Comparison of ENCODE assay signal across 7 mouse cellular contexts in genomic region chr12:80945334-80945995, GRCm38 (mm10). TPM values are rescaled to one million over a fixed set of nuclear protein-coding genes. Genes with fewer than 3 reads are reported as not detected.
DNase-seq lines count a peak whose midpoint lies in the region; ATAC-seq lines count a peak whose summit lies in the region.

TSS of gene Srsf5 (plus strand) at chr12:80945504.

- H3K4me3 ChIP-seq in intestine, embryonic 16.5 days (ENCODE audit: low read length): peak within 1 kb of the TSS; percentile 92
- H3K4me3 ChIP-seq in midbrain, embryonic 11.5 days (ENCODE audit: low read depth, low read length): peak within 1 kb of the TSS; percentile 99

- peak within 1 kb of the TSS; percentile 61 for H3K4me2 ChIP-seq in intestine, embryonic 16.5 days (ENCODE audit: low read depth, low read length)
- peak within 1 kb of the TSS; percentile 69 for H3K4me2 ChIP-seq in midbrain, embryonic 11.5 days

- H3K4me1 ChIP-seq in intestine, embryonic 16.5 days (ENCODE audit: control insufficient read depth, insufficient read depth, low read length): peaks cover 9% of the 10 kb centered on the region
- H3K4me1 ChIP-seq in midbrain, embryonic 11.5 days (ENCODE audit: control insufficient read depth, insufficient read depth, low read length): peaks cover 4% of the 10 kb centered on the region; the same call in 1 of the 2 replicates

- DNase-seq in adrenal gland, adult 8-10 months: peak; percentile 96
- DNase-seq in embryo, embryonic 9.5 days (ENCODE audit: extremely low spot score): peak; percentile 98
- DNase-seq in gastrocnemius, postnatal 4 days (ENCODE audit: low spot score in 2 of 2): peak; percentile 96 to 97
- DNase-seq in left cerebral cortex, postnatal 36 days (ENCODE audit: low spot score in 2 of 2): peak; percentile 97
- DNase-seq in midbrain, embryonic 11.5 days (ENCODE audit: low spot score, missing footprints): peak; percentile 100
- DNase-seq in skeletal muscle tissue, adult 2 months (ENCODE audit: low read depth, low spot score): peak; percentile 98

- H3K27ac ChIP-seq in intestine, embryonic 16.5 days (ENCODE audit: low read length): peak within 1 kb of the TSS; percentile 97
- peak within 1 kb of the TSS; percentile 67 for H3K27ac ChIP-seq in midbrain, embryonic 11.5 days (ENCODE audit: low read depth, low read length)

- H3K9me3 ChIP-seq in intestine, embryonic 16.5 days (ENCODE audit: control insufficient read depth, low read length): no peaks in the 10 kb centered on the region
- H3K9me3 ChIP-seq in midbrain, embryonic 11.5 days (ENCODE audit: control insufficient read depth, low read length): no peaks in the 10 kb centered on the region

- peak; percentile 90 for ATAC-seq in intestine, embryonic 16.5 days
- ATAC-seq in midbrain, embryonic 11.5 days (ENCODE audit: low FRiP score): peak; percentile 92

- intact Hi-C loops in left cerebral cortex, postnatal 36 days (cut with DNase I): loop anchor here (5.0 kb wide), 1 partner anchor 153 kb away; the partner anchor contains the start of gene Susd6

- peaks cover 2% of the 10 kb centered on the region; the same call in 1 of the 2 replicates for H3K36me3 ChIP-seq in intestine, embryonic 16.5 days (ENCODE audit: control insufficient read depth, insufficient read depth, low read length)
- peaks cover 12% of the 10 kb centered on the region for H3K36me3 ChIP-seq in midbrain, embryonic 11.5 days (ENCODE audit: control insufficient read depth, insufficient read depth, low read length)

- H3K9ac ChIP-seq in intestine, embryonic 16.5 days (ENCODE audit: low read depth, low read length): peak within 1 kb of the TSS; percentile 95
- H3K9ac ChIP-seq in midbrain, embryonic 11.5 days (ENCODE audit: low read length): peak within 1 kb of the TSS; percentile 97

- under 1% methylated on average over 55 of the region's 57 CpGs for WGBS in intestine, embryonic 16.5 days
- WGBS in midbrain, embryonic 11.5 days: under 1% methylated on average over 57 of the region's 57 CpGs

- H3K27me3 ChIP-seq in intestine, embryonic 16.5 days (replicated peaks; ENCODE audit: control insufficient read depth, insufficient read depth, low read length): no peaks in the 10 kb centered on the region
- no peaks in the 10 kb centered on the region for H3K27me3 ChIP-seq in midbrain, embryonic 11.5 days (ENCODE audit: control insufficient read depth, insufficient read depth, low read length)

RNA-seq across cellular contexts. Expression of gene Srsf5, which starts in this region (rescaled TPM):
- 100 to 1,000 TPM; 281 to 615 (median 513) TPM for total RNA-seq in adrenal gland, adult 8-10 months (2022)
- 100 to 1,000 TPM; 219 to 249 TPM for total RNA-seq in gastrocnemius, postnatal 4 days (2021)
- polyA plus RNA-seq in intestine, embryonic 16.5 days (2015; fragmentation: Nextera tagmentation; extraction: Ambion mirVana): 466 and 492 TPM in 2 replicates
- 100 to 1,000 TPM; 256 to 346 TPM for total RNA-seq in left cerebral cortex, postnatal 36 days (2021)
- 444 and 504 TPM in 2 replicates for polyA plus RNA-seq in midbrain, embryonic 11.5 days (2014; fragmentation: Nextera tagmentation; extraction: Ambion mirVana)

Comparison
In these comparisons a context has a peak if more than half of its experiments do, and no peak if none do; other contexts are left out.
1. Peak in every context shown above with its lines: DNase-seq, ATAC-seq, H3K4me3 ChIP-seq and H3K27ac ChIP-seq.